Comparison of ENCODE assay signal across 8 mouse cellular contexts in genomic region chr15:88828800-88829705, GRCm38 (mm10). TPM values are rescaled to one million over a fixed set of nuclear protein-coding genes. Genes with fewer than 3 reads are reported as not detected.
DNase-seq lines count a peak whose midpoint lies in the region; ATAC-seq and TF ChIP-seq lines count a peak whose summit lies in the region.

No protein-coding gene starts in this region.

- peak; percentile 91 for TF ChIP-seq CTCF in hindbrain, postnatal 0 days (IDR thresholded peaks at IDR 0.05; ENCODE audit: low read depth)

- H3K27ac ChIP-seq in hindbrain, postnatal 0 days, result no peak overlapping the region

- H3K9ac ChIP-seq in hindbrain, postnatal 0 days (replicated peaks; ENCODE audit: low read length), result no peak overlapping the region

- H3K27me3 ChIP-seq in hindbrain, postnatal 0 days (ENCODE audit: insufficient read depth, low read length), result no peaks in the 10 kb centered on the region

- no peaks in the 10 kb centered on the region for H3K4me1 ChIP-seq in hindbrain, postnatal 0 days (ENCODE audit: insufficient read depth, low read length)

- no peak overlapping the region for H3K4me3 ChIP-seq in hindbrain, postnatal 0 days (ENCODE audit: low read length)

- WGBS in hindbrain, postnatal 0 days, result 57% methylated on average over 17 of the region's 17 CpGs

- peak; percentile 92 for ATAC-seq in common myeloid progenitor, adult 5-6 weeks (replicated peaks; ENCODE audit: low read depth, poor library complexity, severe bottlenecking)
- peak; percentile 90 for ATAC-seq in hindbrain, postnatal 0 days

- H3K4me2 ChIP-seq in hindbrain, postnatal 0 days (ENCODE audit: low read depth, low read length), result no peak overlapping the region

- DNase-seq in ZHBTc4 (ENCODE audit: low read depth, low spot score), result peak; percentile 87
- peak; percentile 80 to 85 for DNase-seq in gastrocnemius, adult 8-10 months (ENCODE audit: low spot score in 2 of 2)
- DNase-seq in hindbrain, postnatal 0 days (ENCODE audit: low spot score), result peak; percentile 92
- peak; percentile 89 to 95 for DNase-seq in left cerebral cortex, adult 18-20 months (ENCODE audit: low spot score in 2 of 2)
- peak; percentile 87 to 90 for DNase-seq in lung, postnatal 4 days
- DNase-seq in retina, postnatal 7 days (ENCODE audit: low read depth, low spot score), result peak; percentile 78
- peak; percentile 96 for DNase-seq in thymus, postnatal 4 days

- no peaks in the 10 kb centered on the region for H3K9me3 ChIP-seq in hindbrain, postnatal 0 days (ENCODE audit: low read length)

- H3K36me3 ChIP-seq in hindbrain, postnatal 0 days (ENCODE audit: insufficient read depth, low read length), result peaks cover 22% of the 10 kb centered on the region

RNA-seq across cellular contexts. Expression of gene Creld2, which starts 9.6 kb away (rescaled TPM):
- 55.5 and 67.1 TPM in 2 replicates for total RNA-seq in common myeloid progenitor, adult 5-6 weeks (2017)
- 1 to 10 TPM; 6.5 to 9.4 (median 8.1) TPM for total RNA-seq in gastrocnemius, adult 8-10 months (2022)
- 15.9 and 18.9 TPM in 2 replicates for total RNA-seq in hindbrain, postnatal 0 days (2014; rRNA removed)
- 38.9 and 40.1 TPM in 2 replicates for polyA plus RNA-seq in hindbrain, postnatal 0 days (2015; fragmentation: Nextera tagmentation; extraction: Ambion mirVana)
- total RNA-seq in left cerebral cortex, adult 18-20 months (2021), result 10 to 100 TPM; 26.6 to 33.3 TPM

RNA-seq across cellular contexts. Expression of gene Alg12, which starts 9.9 kb away (rescaled TPM):
- 1.8 and 5.0 TPM in 2 replicates for total RNA-seq in common myeloid progenitor, adult 5-6 weeks (2017)
- total RNA-seq in gastrocnemius, adult 8-10 months (2022), result 1 to 10 TPM; 2.5 to 5.6 (median 3.7) TPM
- 12.7 and 17.4 TPM in 2 replicates for total RNA-seq in hindbrain, postnatal 0 days (2014; rRNA removed)
- polyA plus RNA-seq in hindbrain, postnatal 0 days (2015; fragmentation: Nextera tagmentation; extraction: Ambion mirVana), result 6.3 and 7.2 TPM in 2 replicates
- total RNA-seq in left cerebral cortex, adult 18-20 months (2021), result 10 to 100 TPM; 13.0 to 13.6 TPM

RNA-seq across cellular contexts. Expression of gene Pim3, which starts 32.9 kb away (rescaled TPM):
- 11.9 and 12.3 TPM in 2 replicates for total RNA-seq in common myeloid progenitor, adult 5-6 weeks (2017)
- 10 to 100 TPM; 19.5 to 42.9 (median 25.7) TPM for total RNA-seq in gastrocnemius, adult 8-10 months (2022)
- 98.0 and 104 TPM in 2 replicates for total RNA-seq in hindbrain, postnatal 0 days (2014; rRNA removed)
- 69.8 TPM in 2 replicates for polyA plus RNA-seq in hindbrain, postnatal 0 days (2015; fragmentation: Nextera tagmentation; extraction: Ambion mirVana)
- total RNA-seq in left cerebral cortex, adult 18-20 months (2021), result 10 to 100 TPM; 36.3 to 45.9 TPM
